Mouse (Mus musculus) lung, embryonic 16.5 days (tissue): Measurements from ENCODE around the gene Abca14. TPM values are rescaled to one million over a fixed set of nuclear protein-coding genes. Genes with fewer than 3 reads are reported as not detected.
A peak's percentile ranks its signal among the peaks of the same experiment; 100 is the strongest.

Experiments
- ATAC-seq: fragments of 200-750 bp; cut with Nextera tagmentation; 2 replicates; pipeline ENCODE4 v1.8.0; 2017; ENCODE audit warnings: low read depth, mild to moderate bottlenecking, moderate library complexity
- H3K27ac ChIP-seq: fragments of 300-500 bp; sonication (generic); 2 replicates; pipeline ENCODE4 v1.5.1; 2014; ENCODE audit warnings: mild to moderate bottlenecking, control low read depth, low read length
- H3K27me3 ChIP-seq: fragments of 300-500 bp; sonication (generic); 2 replicates; pipeline ENCODE4 v1.6.1; 2014; ENCODE audit warnings: low read depth, low read length, mixed read lengths; ENCODE audit not compliant: control insufficient read depth, insufficient read depth
- H3K36me3 ChIP-seq: fragments of 300-500 bp; sonication (generic); 2 replicates; pipeline ENCODE4 v1.6.1; 2014; ENCODE audit warnings: low read length; ENCODE audit not compliant: control insufficient read depth, insufficient read depth
- H3K4me1 ChIP-seq: fragments of 300-500 bp; sonication (generic); replicated peaks from 2 replicates; pipeline ENCODE4 v1.6.1; 2014; ENCODE audit warnings: low read length, mixed read lengths; ENCODE audit not compliant: control insufficient read depth, insufficient read depth
- H3K4me2 ChIP-seq: fragments of 300-500 bp; sonication (generic); 2 replicates; pipeline ENCODE4 v1.6.1; 2014; ENCODE audit warnings: low read depth, low read length, control low read depth
- H3K4me3 ChIP-seq: fragments of 300-500 bp; sonication (generic); 2 replicates; pipeline ENCODE4 v1.5.1; 2014; ENCODE audit warnings: mild to moderate bottlenecking, low read length, control low read depth
- H3K9ac ChIP-seq: fragments of 300-500 bp; sonication (generic); 2 replicates; pipeline ENCODE4 v1.6.1; 2014; ENCODE audit warnings: low read length, control low read depth
- H3K9me3 ChIP-seq: fragments of 300-500 bp; sonication (generic); 2 replicates; pipeline ENCODE4 v1.6.1; 2016; ENCODE audit warnings: low read length; ENCODE audit not compliant: control insufficient read depth
- WGBS: fragments of 180-500 bp; shearing (Covaris S2); extraction: QIAGEN DNeasy Blood & Tissue Kit; methylation state at CpG from one replicate; pipeline ENCODE4 v1.1.7; 2014; 5-methylcytosine and 5-hydroxymethylcytosine counted together
- polyA plus RNA-seq: library from polyadenylated mRNA; unstranded; fragments of >200 nt; fragmentation: Nextera tagmentation; extraction: Ambion mirVana; gene quantifications from 2 replicates; pipeline ENCODE4 v1.2.1, GENCODE M21; 2015

The Abca14 gene
- polyA plus RNA-seq, 1 experiment from 2014 or later, result not detected

DNA sequence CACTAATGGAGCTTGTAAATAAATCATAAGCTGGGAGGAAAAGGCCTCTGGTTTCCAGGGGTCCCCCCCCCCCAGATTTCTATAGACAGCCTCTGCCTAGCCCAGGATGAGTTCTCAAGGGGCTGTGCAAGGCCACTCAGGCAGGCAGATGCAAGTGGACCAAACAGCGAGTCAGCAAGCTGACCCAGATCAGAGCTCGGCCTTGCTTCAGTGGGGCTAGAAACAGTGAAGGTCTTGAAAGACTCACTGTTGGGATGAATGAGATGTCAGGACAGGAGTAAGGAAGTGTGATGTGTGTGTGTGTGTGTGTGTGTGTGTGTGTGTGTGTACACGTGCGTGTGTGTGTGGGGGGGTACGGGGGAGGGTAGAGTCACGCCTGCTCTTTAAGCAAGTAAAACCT lies 10.9 kb upstream of the Abca14 start:
- H3K27ac ChIP-seq, result no peak overlapping the region
- no peak for ATAC-seq
- H3K4me3 ChIP-seq, result no peak overlapping the region
- no peak overlapping the region for H3K4me2 ChIP-seq
- peaks cover 3% of the 10 kb centered on the region for H3K4me1 ChIP-seq
- no peaks in the 10 kb centered on the region for H3K36me3 ChIP-seq
- 79% methylated on average over 6 of the region's 6 CpGs for WGBS
- no peak overlapping the region for H3K9ac ChIP-seq
- H3K9me3 ChIP-seq, result no peaks in the 10 kb centered on the region
- H3K27me3 ChIP-seq, result no peaks in the 10 kb centered on the region

DNA sequence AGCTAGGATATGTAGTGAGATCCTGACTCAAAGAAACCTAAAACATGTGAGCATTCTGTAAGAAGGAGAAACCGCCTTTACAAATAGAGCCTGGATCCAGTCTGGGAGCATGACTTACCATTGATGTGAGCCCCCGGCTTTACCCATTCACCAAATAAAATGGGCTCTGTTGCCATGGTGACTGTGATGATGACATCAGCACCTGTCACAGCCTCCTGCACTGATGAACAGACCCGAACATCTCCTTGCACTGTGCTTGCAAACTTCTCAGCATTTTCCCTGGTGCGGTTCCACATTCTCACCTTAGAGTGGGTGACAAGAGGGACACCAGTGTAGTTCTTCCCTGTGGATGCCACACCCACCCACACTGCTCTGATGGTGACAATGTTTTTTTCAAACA lies 8.6 kb upstream of the Abca14 start:
- H3K27ac ChIP-seq, result no peak overlapping the region
- 68% methylated on average over 4 of the region's 4 CpGs for WGBS

DNA sequence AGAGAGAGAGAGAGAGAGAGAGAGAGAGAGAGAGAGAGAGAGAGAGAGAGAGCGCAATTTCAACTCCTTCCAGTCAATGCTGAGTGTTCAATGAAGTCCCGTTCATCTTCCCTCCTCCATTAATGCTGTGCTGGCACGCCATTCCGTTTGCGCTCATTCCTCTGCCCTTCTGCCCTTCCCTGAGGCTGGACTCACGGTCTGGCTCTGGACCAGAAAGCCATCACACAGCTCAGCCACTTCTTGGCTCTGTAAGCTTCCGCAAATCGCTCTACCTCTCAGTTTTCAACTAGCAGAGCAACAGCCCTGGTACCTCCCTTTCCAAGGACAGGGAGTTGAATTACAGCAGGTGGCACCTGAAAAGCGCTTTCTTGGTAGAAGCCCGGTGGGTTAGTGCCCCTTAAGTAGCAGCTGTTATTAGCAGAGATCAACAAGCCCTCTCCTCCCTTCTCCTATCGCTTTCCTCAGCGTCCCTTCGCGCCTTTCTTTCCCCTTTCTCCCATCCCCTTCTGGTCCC lies 2.5 kb upstream of the Abca14 start:
- Histone ChIP-seq H3K9ac (no peak overlapping the region; the same call in 1 of the 2 replicates), H3K27ac (no peak overlapping the region), H3K36me3 (no peaks in the 10 kb centered on the region), H3K4me3 (peak overlapping the region; percentile 33), H3K9me3 (no peaks in the 10 kb centered on the region), H3K27me3 (peaks cover 19% of the 10 kb centered on the region), H3K4me2 (peak overlapping the region; percentile 54), H3K4me1 (peaks cover 10% of the 10 kb centered on the region)
- WGBS, result 4% methylated on average over 14 of the region's 14 CpGs
- no peak for ATAC-seq

More for the DNA sequence above, 8.6 kb upstream of the Abca14 start:
- Histone ChIP-seq H3K4me3 (no peak overlapping the region), H3K9me3 (no peaks in the 10 kb centered on the region), H3K36me3 (no peaks in the 10 kb centered on the region), H3K27me3 (peaks cover 3% of the 10 kb centered on the region; the same call in 1 of the 2 replicates), H3K4me2 (no peak overlapping the region), H3K4me1 (peaks cover 2% of the 10 kb centered on the region), H3K9ac (no peak overlapping the region)
- ATAC-seq, result no peak

DNA sequence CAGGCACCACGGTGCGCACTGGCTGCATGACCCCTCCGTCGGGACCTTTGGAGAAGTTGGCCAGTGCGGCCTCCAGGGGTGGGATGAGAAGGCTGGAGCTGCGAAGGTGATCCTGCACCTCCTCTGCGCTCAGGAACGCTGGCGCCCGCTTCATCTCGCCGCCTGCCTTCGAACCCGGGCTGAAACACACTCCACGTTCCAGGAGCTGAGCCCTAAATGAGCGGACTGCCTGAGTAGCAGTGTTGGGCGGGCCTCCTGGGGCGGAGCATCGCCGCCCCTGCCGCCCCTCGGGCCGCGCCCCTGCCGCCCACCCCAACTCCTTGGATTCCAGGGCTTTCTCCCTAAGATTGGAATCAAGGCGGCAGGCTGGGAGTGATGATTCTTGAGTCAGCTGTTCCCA lies 2.0 kb upstream of the Abca14 start, which contains the start of gene Crym:
Gene Crym, minus strand, starts transcription at position 341 of the 400 bp plus-strand sequence.
- H3K27ac ChIP-seq, result no peak within 1 kb of the TSS
- H3K9ac ChIP-seq, result no peak within 1 kb of the TSS; the same call in 1 of the 2 replicates
- 2% methylated on average over 26 of the region's 26 CpGs for WGBS
- H3K9me3 ChIP-seq, result no peaks in the 10 kb centered on the region
- H3K4me3 ChIP-seq, result peak within 1 kb of the TSS; percentile 33
- peak within 1 kb of the TSS; percentile 54 for H3K4me2 ChIP-seq
- H3K36me3 ChIP-seq, result no peaks in the 10 kb centered on the region
- no peak for ATAC-seq
- peaks cover 10% of the 10 kb centered on the region for H3K4me1 ChIP-seq
- H3K27me3 ChIP-seq, result peaks cover 19% of the 10 kb centered on the region

DNA sequence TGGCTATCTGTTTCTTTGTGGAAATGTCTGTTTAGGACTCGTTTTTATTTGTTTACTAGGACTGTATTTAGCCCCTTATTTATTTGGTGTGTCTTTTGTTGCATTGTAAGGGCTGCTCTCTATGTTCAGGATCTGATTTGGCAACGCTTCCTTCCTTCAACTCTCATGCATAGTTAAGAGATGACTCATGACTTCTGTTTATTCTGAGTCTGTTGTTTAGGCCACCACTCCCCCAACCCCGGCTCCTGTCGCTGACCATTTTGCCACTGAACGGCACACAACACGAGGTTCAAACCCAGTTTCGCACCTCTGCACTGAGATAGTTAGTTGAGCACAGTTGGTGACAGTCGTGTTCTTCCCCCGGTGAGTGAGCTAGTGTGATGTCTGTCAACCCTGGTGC lies 2.2 kb downstream of the Abca14 start:
- no peak overlapping the region for H3K4me3 ChIP-seq
- peak; percentile 65; the same call in 1 of the 2 replicates for ATAC-seq
- H3K4me2 ChIP-seq, result no peak overlapping the region
- H3K27ac ChIP-seq, result no peak overlapping the region
- peaks cover 9% of the 10 kb centered on the region for H3K27me3 ChIP-seq
- peaks cover 10% of the 10 kb centered on the region for H3K4me1 ChIP-seq
- no peaks in the 10 kb centered on the region for H3K36me3 ChIP-seq
- no peaks in the 10 kb centered on the region for H3K9me3 ChIP-seq
- WGBS, result 29% methylated on average over 9 of the region's 9 CpGs
- H3K9ac ChIP-seq, result no peak overlapping the region

DNA sequence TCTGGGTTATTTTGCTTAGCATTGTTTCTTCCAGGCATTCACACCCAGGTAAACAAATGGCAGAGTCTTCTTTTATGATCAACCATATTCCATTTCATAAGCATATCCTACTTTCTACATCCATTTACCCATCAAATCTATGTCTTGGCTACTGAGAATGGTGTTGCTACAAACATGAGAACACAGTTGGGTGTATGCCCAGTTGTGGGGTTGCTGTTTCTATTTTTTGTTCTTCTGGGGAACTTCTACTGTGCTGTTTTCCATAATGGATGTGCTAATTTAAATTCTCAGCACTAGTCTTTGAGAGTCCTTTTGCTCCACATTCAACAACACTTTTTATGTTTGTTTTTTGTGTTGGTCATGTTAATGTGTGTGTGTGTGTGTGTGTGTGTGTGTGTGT lies 24.8 kb downstream of the Abca14 start:
- no peaks in the 10 kb centered on the region for H3K36me3 ChIP-seq
- no peaks in the 10 kb centered on the region for H3K9me3 ChIP-seq
- no peak overlapping the region for H3K9ac ChIP-seq
- no peaks in the 10 kb centered on the region for H3K4me1 ChIP-seq
- H3K4me3 ChIP-seq, result no peak overlapping the region
- no peak overlapping the region for H3K4me2 ChIP-seq
- no peaks in the 10 kb centered on the region for H3K27me3 ChIP-seq
- no peak overlapping the region for H3K27ac ChIP-seq
- ATAC-seq, result no peak

DNA sequence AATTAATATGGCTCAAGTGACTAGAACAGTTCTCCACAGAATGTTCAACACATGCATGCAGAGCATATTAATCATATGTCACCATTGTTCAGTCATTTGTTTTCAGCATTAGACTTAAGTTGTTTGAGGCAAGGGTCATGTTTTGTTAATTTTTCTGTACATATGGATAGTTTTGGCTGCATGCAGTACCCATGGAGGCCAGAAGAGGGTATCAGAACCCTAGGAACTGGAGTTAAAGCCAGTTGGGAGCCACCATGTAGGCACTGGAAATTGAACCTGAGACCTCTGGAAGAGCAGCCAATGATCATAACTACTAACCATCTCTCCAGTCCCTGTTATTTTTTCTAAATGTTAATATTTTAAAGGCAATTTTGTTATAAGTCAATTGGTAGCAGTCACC lies 37.3 kb downstream of the Abca14 start:
- Histone ChIP-seq H3K4me1 (no peaks in the 10 kb centered on the region), H3K27me3 (no peaks in the 10 kb centered on the region), H3K9me3 (no peaks in the 10 kb centered on the region), H3K9ac (no peak overlapping the region), H3K4me2 (no peak overlapping the region), H3K27ac (no peak overlapping the region), H3K4me3 (no peak overlapping the region), H3K36me3 (no peaks in the 10 kb centered on the region)
- no peak for ATAC-seq

DNA sequence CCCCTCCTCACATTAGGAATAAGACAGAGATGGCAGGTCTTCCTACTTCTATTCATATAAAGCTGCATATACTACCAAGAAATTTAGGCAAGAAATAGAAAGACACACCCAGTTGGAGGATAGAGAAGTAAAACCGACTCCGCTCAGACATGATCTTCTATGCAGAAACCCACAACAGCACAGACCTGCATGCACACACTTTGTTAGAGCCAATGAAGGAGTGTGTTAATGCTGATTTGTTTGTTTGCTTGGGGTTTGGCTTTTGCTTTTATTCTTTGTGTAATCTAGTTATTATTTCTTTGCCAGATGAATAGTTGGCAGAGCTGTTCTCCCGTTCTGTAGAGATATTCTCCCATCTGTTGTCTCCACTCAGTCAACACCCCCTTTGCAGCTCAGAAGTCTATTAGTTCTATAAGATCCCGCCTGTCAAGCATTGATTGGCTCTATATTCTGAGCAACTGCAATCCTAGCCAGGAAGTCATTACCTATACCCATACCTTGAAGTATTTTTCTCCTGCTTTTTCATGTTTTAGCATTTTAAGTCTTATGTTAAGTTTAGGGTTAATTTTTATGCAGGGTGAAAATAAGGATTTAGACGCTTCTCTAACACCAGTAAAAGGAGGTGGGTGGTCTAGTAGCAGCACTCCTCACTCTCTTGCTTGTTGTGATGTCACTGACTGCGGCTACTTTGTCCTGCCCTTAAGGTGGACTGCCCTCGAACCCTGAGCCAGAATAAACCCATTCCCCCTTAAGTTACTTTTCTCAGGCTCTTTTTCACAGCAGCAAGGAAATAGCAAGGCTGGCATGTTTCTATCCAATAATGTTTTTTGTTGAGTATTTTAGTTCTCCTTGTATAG lies 67.6 kb downstream of the Abca14 start:
- WGBS, result 71% methylated on average over 7 of the region's 7 CpGs
- Histone ChIP-seq H3K4me2 (no peak overlapping the region), H3K9ac (no peak overlapping the region), H3K9me3 (no peaks in the 10 kb centered on the region), H3K4me1 (no peaks in the 10 kb centered on the region), H3K36me3 (no peaks in the 10 kb centered on the region), H3K4me3 (no peak overlapping the region), H3K27ac (no peak overlapping the region), H3K27me3 (no peaks in the 10 kb centered on the region)
- no peak for ATAC-seq

DNA sequence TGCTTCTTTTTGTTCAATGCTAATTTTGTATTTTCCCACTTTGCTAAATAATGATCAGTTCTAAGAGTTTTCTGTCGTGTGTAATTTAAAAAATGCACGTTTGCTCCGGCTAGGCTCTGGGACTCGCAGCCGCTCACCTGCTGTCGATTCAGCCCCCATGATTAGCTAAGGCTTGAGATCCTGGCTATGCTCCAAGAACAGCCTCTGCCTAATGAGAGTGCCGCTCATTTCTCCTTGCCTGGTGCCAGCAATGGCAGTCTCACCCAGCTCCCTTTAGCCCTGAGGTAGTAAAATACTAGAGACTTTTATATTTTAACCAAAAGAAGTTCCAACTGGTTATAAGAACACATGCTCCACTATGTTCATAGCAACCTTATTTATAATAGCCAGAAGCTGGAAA lies 68.3 kb downstream of the Abca14 start:
- H3K36me3 ChIP-seq, result no peaks in the 10 kb centered on the region
- H3K9me3 ChIP-seq, result no peaks in the 10 kb centered on the region
- 72% methylated on average over 7 of the region's 7 CpGs for WGBS
- H3K27ac ChIP-seq, result no peak overlapping the region
- no peaks in the 10 kb centered on the region for H3K4me1 ChIP-seq
- no peaks in the 10 kb centered on the region for H3K27me3 ChIP-seq
- no peak overlapping the region for H3K9ac ChIP-seq
- no peak overlapping the region for H3K4me3 ChIP-seq
- no peak for ATAC-seq
- no peak overlapping the region for H3K4me2 ChIP-seq
